In genomic region chr11:116018106-116018505, GRCm38 (mm10) we compare ENCODE assay signal across 8 mouse cellular contexts. TPM values are rescaled to one million over a fixed set of nuclear protein-coding genes. Genes with fewer than 3 reads are reported as not detected.
DNase-seq lines count a peak whose midpoint lies in the region; TF ChIP-seq lines count a peak whose summit lies in the region.

No protein-coding gene starts in this region.

- no peak overlapping the region for H3K4me3 ChIP-seq in layer of hippocampus, adult 2 months
- no peak overlapping the region for H3K4me3 ChIP-seq in olfactory bulb, adult 2 months (ENCODE audit: insufficient read depth, low read depth, low read length)

- no peak for TF ChIP-seq POLR2A in olfactory bulb, adult 2 months (IDR thresholded peaks at IDR 0.05; ENCODE audit: insufficient read depth, low read depth, low read length)

- WGBS in olfactory bulb, adult 2 months, result 34% methylated on average over 6 of the region's 6 CpGs

- DNase-seq in layer of hippocampus, adult 2 months (ENCODE audit: low spot score in 2 of 2), result no peak
- DNase-seq in layer of hippocampus, adult 11-12 months (ENCODE audit: low spot score), result no peak
- DNase-seq in R1 (ENCODE audit: low read depth, low spot score) (peak; percentile 92), liver (peak; percentile 50)
- DNase-seq in embryo, embryonic 11 days, result peak; percentile 59
- no peak for DNase-seq in adrenal gland, postnatal 25 days
- DNase-seq in right cerebral cortex, adult 18-20 months, result no peak

- H3K4me1 ChIP-seq in olfactory bulb, adult 2 months (ENCODE audit: control insufficient read depth, insufficient read depth, low read length), result peaks cover under 1% of the 10 kb centered on the region

- H3K27ac ChIP-seq in layer of hippocampus, adult 2 months, result no peak overlapping the region
- H3K27ac ChIP-seq in olfactory bulb, adult 2 months (ENCODE audit: insufficient read depth, low read depth, low read length), result no peak overlapping the region

- TF ChIP-seq CTCF in layer of hippocampus, adult 2 months (conservative IDR thresholded peaks at IDR 0.05), result peak; percentile 66
- TF ChIP-seq CTCF in olfactory bulb, adult 2 months (IDR thresholded peaks at IDR 0.05; ENCODE audit: insufficient read depth, low read depth, low read length), result peak; percentile 15; the same call in 1 of the 2 replicates

RNA-seq across cellular contexts. Expression of gene Galk1, which starts 5.6 kb away (rescaled TPM):
- 10 to 100 TPM; 13.3 to 13.5 TPM for total RNA-seq in layer of hippocampus, adult 2 months (2021)
- polyA plus RNA-seq in olfactory bulb, adult 2 months (2012; ENCODE audit: insufficient read depth, insufficient read length, low replicate concordance, missing spikeins), result not detected in 2 replicates
- 31.8 and 49.7 TPM in 2 replicates for total RNA-seq in adrenal gland, postnatal 25 days (2021)

RNA-seq across cellular contexts. Expression of gene H3f3b, which starts 9.7 kb away (rescaled TPM):
- total RNA-seq in layer of hippocampus, adult 2 months (2021), result 100 to 1,000 TPM; 285 to 322 TPM
- polyA plus RNA-seq in olfactory bulb, adult 2 months (2012; ENCODE audit: insufficient read depth, insufficient read length, low replicate concordance, missing spikeins), result 341 and 464 TPM in 2 replicates
- 265 and 377 TPM in 2 replicates for total RNA-seq in adrenal gland, postnatal 25 days (2021)

RNA-seq across cellular contexts. Expression of gene Unk, which starts 12.0 kb away (rescaled TPM):
- total RNA-seq in layer of hippocampus, adult 2 months (2021), result 10 to 100 TPM; 26.3 to 30.8 TPM
- polyA plus RNA-seq in olfactory bulb, adult 2 months (2012; ENCODE audit: insufficient read depth, insufficient read length, low replicate concordance, missing spikeins), result 207 TPM in 1 of 2 replicates, not detected in the other
- total RNA-seq in adrenal gland, postnatal 25 days (2021), result 25.8 and 27.4 TPM in 2 replicates

RNA-seq across cellular contexts. Expression of gene Itgb4, which starts 43.6 kb away (rescaled TPM):
- total RNA-seq in layer of hippocampus, adult 2 months (2021), result 1 to 10 TPM; 6.4 to 6.6 TPM
- not detected in 2 replicates for polyA plus RNA-seq in olfactory bulb, adult 2 months (2012; ENCODE audit: insufficient read depth, insufficient read length, low replicate concordance, missing spikeins)
- 2.0 and 4.1 TPM in 2 replicates for total RNA-seq in adrenal gland, postnatal 25 days (2021)

RNA-seq across cellular contexts. Expression of gene Unc13d, which starts 59.7 kb away (rescaled TPM):
- total RNA-seq in layer of hippocampus, adult 2 months (2021), result 1 to 10 TPM; 1.3 to 2.1 TPM
- not detected in 2 replicates for polyA plus RNA-seq in olfactory bulb, adult 2 months (2012; ENCODE audit: insufficient read depth, insufficient read length, low replicate concordance, missing spikeins)
- total RNA-seq in adrenal gland, postnatal 25 days (2021), result 0.24 and 0.79 TPM in 2 replicates

Comparison
In these comparisons a context has a peak if more than half of its experiments do, and no peak if none do; other contexts are left out.
1. DNase-seq: peak in R1 (single experiment), embryo, embryonic 11 days (single experiment) and liver (single experiment); none in layer of hippocampus, adult 2 months (0 of 2), layer of hippocampus, adult 11-12 months (single experiment), adrenal gland, postnatal 25 days (single experiment) and right cerebral cortex, adult 18-20 months (single experiment).